Mouse (Mus musculus) R1 (cell line): ENCODE data around the gene Ddit4.
A peak's percentile ranks its signal among the peaks of the same experiment; 100 is the strongest.

Experiments used
- DNase-seq: peaks from one replicate; pipeline ENCODE4 v3.0.0-alpha.2; 2018; ENCODE audit warnings: low read depth, low spot score

The Ddit4 gene

GRCm38 (mm10) chr10:59949255-59949648, 2.4 kb downstream of the Ddit4 start:
- DNase-seq = no peak

- no peak for DNase-seq
Observed at GRCm38 (mm10) chr10:59948363-59949254, 3.0 kb downstream of the Ddit4 start.

- no peak for DNase-seq
Observed at GRCm38 (mm10) chr10:59947296-59948073, 4.1 kb downstream of the Ddit4 start.

DNA sequence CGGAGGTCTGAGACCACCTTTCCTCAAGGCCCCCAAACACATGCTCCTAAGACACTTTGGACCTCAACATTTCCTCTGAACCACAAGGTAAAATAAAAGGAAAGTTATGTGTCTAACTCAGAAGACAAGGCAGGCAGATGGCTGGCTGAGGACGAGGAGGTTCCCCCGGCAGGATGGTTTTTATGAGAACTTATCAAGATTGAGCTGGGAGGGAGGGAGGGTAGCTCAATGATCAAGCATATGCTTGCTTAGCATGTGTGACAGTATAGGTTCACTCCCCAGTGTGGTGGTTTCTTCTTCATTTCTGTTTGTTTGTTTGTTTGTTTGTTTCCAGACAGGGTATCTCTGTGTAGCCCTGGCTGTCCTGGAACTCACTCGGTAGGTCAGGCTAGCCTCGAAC, 5.3 kb downstream of the Ddit4 start:
- no peak for DNase-seq

GRCm38 (mm10) chr10:59945416-59945815, 6.2 kb downstream of the Ddit4 start:
- DNase-seq = no peak

DNA sequence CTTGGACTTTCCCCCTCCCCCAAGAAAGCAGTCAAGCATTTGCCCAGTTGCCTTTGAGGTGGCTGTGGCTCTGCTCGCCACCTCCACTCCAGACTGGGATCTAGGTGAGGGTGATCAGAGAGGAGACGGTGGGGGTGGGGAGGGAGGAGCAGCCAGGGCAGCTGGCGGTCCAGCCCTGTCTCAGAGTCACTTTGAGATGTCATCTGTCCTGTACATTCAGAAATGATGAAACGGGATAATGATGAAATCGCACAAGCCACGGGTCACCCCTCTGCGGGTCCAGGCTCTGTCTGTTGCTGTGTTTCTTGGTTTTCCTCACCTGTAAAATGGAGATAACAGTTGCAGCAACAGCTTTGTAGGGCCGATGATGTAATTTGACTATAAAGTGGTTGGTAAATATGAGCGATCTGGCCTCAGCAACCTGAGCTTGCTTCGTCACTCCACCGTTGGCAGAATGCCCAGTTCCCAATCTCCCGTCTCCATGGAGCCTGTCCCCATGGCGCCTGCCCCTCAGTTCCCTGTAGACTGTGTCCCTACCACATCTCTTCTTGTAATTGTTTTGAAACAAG, 8.1 kb downstream of the Ddit4 start:
- peak; percentile 62 for DNase-seq

DNA sequence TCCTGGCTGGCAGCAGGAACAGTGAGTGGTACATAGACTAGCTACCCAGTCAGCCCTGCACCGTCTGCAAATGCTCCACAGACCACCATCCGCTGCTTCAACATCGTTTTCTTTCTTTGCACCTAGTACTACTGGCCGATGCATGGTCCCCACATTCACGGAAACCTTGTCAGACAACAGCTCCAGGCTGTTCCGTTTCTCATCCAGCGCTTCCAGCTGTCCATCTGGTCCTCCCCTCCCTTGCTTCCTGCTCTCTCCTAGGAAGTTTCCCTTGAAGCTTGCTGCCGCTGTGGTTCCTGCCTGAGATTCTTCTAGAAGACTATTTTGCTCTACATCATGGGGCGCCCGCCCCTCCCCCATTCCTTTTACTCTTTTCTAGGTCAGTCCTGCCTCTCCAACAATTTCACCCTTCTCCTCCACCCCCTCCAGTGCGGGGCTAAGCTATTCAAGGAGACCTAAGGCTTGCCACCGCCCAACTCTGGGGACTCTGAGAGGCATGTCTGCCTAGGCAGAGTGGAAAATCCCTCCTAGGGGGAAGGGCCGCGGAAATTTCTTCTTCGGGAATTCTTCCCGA, 8.7 kb downstream of the Ddit4 start:
- DNase-seq = peak; percentile 68

DNA sequence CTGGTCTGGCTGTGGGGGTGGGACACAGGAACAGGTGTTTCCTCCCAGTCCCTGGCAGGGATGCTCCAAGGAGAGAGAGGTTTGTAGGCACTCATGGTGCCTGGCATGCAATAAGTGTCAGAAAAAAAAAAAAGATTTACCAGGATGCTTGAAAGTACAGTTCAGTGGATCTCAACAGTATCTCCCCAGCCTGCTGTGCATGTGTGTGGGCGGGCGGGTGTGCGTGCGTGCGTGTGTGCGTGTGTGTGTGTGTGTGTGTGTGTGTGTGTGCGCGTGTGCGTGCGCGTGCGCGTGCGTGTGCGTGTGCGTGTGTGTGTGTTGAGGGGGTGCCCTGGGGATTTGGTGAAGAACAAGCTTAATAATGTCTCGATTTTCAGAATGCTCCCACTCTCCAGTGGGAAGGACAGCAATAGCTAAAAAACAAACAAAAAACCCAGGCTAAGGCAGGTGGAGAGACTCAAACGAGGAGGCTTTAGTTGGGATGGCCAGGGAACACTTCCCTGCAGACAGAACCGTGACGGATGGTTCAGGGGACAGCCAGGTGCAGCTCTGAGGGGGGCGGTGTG, 9.3 kb downstream of the Ddit4 start:
- no peak for DNase-seq

- DNase-seq = no peak
Observed at GRCm38 (mm10) chr10:59939081-59939480, 12.6 kb downstream of the Ddit4 start.

- no peak for DNase-seq
Observed at GRCm38 (mm10) chr10:59938662-59939061, 13.0 kb downstream of the Ddit4 start.

- DNase-seq = peak; percentile 69
Observed at GRCm38 (mm10) chr10:59936058-59936856, 15.4 kb downstream of the Ddit4 start.

DNA sequence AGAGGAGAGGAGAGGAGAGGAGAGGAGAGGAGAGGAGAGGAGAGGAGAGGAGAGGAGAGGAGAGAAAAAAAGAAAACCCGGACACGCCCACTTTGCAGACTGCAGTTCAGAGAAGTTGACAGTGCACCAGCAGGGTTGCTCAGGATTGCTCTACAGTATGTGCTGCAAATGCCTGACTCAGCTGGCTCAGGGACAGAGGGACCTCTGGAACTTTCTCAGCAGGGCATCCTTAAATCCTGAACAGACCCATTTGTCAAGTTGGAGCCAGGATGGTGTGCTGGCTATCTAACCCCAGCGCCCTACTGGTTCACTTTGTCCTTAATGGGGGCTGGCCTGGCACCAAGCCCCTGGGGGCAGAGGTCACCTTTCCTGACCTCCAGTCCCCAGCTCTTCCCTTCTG, 17.6 kb downstream of the Ddit4 start:
- DNase-seq = no peak

DNA sequence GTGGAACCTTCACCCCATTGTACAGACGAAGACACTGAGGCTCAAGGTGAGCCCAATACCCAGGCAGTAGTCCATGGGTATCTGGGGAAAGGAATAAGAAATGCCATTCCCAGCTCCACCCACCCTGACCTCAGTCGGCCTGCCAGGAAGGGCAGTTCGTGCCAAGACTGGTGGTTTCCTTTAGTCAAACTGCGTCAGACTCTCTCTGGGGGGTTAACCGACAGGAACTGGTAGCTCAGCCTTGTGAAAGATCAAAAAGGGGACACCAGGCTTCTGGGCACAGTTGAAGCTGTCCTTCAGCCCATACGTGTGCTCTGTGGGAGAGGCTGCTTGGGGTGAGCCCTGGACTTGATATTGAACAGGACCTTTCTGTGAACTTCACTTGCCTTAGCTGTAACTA, 19.1 kb downstream of the Ddit4 start:
- no peak for DNase-seq

DNA sequence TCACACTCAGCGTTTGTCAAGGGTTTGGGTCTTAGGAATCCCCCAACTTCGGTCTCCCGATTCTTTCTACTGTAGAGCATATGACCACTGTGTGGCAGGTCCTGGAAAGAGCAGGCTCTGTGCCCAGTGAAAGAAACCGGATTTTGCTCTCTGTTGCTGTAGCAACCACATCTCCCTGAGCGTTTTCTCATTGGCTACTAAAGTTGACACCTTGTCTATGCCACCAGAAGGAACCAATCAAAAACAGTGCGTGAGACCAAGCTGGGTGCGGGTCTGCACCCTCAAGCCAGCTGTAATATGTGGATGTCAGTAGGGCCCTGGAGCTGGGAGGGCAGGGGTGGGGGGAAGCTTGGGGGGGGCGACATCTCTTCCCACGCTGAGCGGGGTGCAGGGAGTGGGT, 20.6 kb downstream of the Ddit4 start:
- peak; percentile 78 for DNase-seq

DNA sequence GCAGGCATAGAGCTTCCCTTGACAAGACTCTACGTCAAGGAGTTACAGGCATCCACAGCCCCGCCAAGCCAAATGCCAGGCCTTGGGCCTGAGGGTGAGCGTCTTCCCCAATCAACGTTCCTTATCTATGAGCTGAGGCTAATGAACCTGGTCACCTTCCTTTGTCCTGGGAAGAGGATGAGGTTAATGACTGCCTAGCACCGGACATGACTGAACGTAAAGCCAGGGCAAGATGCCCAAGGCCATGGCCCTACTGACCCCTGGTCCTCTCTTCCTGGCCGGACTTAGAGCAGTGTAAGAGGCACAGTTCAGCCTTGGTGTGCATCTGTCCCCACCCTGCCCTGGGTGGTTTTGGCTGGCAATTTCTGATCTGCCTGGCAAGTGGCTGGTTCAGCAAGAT, 22.4 kb downstream of the Ddit4 start:
- DNase-seq = no peak

GRCm38 (mm10) chr10:59924305-59924704, 27.3 kb downstream of the Ddit4 start:
- DNase-seq = peak; percentile 76

DNA sequence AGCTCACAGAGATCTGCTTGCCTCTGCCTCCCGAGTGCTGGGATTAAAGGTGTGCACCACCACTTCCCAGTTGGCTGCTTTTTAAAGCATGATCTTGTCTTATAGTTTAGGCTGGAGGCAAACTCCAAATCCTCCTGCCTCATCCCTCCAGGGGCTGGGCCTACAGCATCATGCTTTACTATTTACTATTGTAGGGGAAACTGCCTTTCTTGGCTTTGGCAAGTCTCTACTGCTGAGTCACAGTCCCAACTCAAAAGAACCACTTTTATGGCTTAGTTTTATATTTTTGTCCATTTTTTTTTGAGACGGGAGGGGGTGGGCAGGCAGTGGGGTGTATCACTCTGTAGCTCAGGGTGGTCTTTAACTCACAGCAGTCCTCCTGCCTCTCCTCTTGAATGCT, 28.1 kb downstream of the Ddit4 start:
- no peak for DNase-seq

DNA sequence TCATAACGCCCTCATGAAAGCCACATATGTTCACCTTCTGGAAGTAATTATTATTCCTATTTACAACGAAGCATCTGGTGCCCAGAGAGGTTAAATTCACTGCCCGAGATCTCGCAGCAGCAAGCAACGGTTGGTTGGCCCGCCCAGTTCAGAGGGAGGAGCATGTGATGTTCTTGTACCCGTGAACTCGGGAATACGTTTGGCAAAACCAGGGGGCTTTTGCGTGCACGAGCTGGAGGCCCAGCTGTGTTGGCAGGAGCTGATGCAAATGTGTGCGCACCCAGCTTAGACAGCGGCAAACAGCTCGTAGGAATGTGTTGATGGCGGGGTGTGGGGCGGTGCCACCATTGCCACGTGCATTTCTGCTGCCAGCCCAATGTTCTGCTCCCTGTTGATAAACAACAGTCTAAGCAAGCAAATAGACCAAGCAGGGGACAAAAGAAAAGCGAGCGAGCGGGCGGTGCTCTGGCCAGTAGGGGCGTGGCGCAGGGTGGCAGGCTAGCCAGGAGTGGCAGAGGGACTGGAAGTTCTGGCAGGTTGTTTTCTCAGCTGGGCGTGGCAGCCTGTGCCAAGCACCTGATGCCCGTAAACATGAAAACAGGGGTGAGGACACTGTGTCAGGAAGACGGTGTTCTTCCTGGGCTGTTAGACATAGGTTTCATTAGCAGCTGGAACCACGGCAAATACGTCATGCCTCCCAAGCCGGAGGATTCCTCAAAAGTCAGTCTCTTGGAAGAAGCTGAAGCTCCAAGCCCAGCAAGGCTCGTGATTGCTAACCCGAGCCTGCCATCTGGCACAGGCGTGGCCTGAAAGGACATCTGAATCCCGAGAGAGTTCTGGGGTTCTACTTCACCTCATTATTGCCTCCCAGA, 30.6 kb downstream of the Ddit4 start:
- peak; percentile 62 for DNase-seq

GRCm38 (mm10) chr10:59920485-59920809, 31.2 kb downstream of the Ddit4 start:
- no peak for DNase-seq
